Mouse (Mus musculus) intestine, postnatal 0 days (tissue): ENCODE data around the gene Mogs. TPM values are rescaled to one million over a fixed set of nuclear protein-coding genes. Genes with fewer than 3 reads are reported as not detected.

Experiments
- ATAC-seq: fragments of 200-750 bp; cut with Nextera tagmentation; 2 replicates; pipeline ENCODE4 v1.8.0; 2017; ENCODE audit warnings: mild to moderate bottlenecking, moderate TSS enrichment, moderate library complexity
- H3K27ac ChIP-seq: fragments of 300-500 bp; sonication (generic); 2 replicates; pipeline ENCODE4 v1.5.1; 2014; ENCODE audit warnings: mild to moderate bottlenecking, low read depth, low read length, moderate library complexity
- H3K27me3 ChIP-seq: fragments of 300-500 bp; sonication (generic); replicated peaks from 2 replicates; pipeline ENCODE4 v1.6.1; 2014; ENCODE audit warnings: low read length, mixed read lengths; ENCODE audit not compliant: control insufficient read depth, insufficient read depth
- H3K36me3 ChIP-seq: fragments of 300-500 bp; sonication (generic); 2 replicates; pipeline ENCODE4 v1.6.1; 2014; ENCODE audit warnings: mild to moderate bottlenecking, moderate library complexity; ENCODE audit not compliant: control insufficient read depth, insufficient read depth
- H3K4me1 ChIP-seq: fragments of 300-500 bp; sonication (generic); replicated peaks from 2 replicates; pipeline ENCODE4 v1.6.1; 2014; ENCODE audit warnings: antibody characterized with exemption, low read length, mixed read lengths; ENCODE audit not compliant: control insufficient read depth, insufficient read depth
- H3K4me2 ChIP-seq: fragments of 300-500 bp; sonication (generic); replicated peaks from 2 replicates; pipeline ENCODE4 v1.6.1; 2014; ENCODE audit warnings: low read depth, mild to moderate bottlenecking, moderate library complexity
- H3K4me3 ChIP-seq: fragments of 300-500 bp; sonication (generic); 2 replicates; pipeline ENCODE4 v1.5.1; 2014; ENCODE audit warnings: low read depth, low read length
- H3K9ac ChIP-seq: fragments of 300-500 bp; sonication (generic); 2 replicates; pipeline ENCODE4 v1.6.1; 2014; ENCODE audit warnings: mild to moderate bottlenecking, low read depth, low read length
- H3K9me3 ChIP-seq: fragments of 300-500 bp; sonication (generic); 2 replicates; pipeline ENCODE4 v1.6.1; 2016; ENCODE audit warnings: mixed run types; ENCODE audit not compliant: control insufficient read depth
- CTCF ChIP-seq: sonication (generic); IDR thresholded peaks from 2 replicates; pipeline ENCODE4 v1.5.1; 2016; ENCODE audit warnings: low read depth, mild to moderate bottlenecking, control low read depth, antibody characterized with exemption, moderate library complexity
- WGBS: fragments of 180-500 bp; shearing (Covaris S2); extraction: QIAGEN DNeasy Blood & Tissue Kit; methylation state at CpG from one replicate; pipeline ENCODE4 v1.1.7; 2014; 5-methylcytosine and 5-hydroxymethylcytosine counted together
- microRNA counts: library from miRNA; unstranded; fragments of <30 nt; microRNA quantifications from one replicate; lab custom pipeline; 2016
- microRNA-seq: library from miRNA; unstranded; fragments of <30 nt; microRNA quantifications from one replicate; pipeline ENCODE4, GENCODE M21; 2016
- polyA plus RNA-seq: library from polyadenylated mRNA; unstranded; fragments of >200 nt; fragmentation: Nextera tagmentation; extraction: Ambion mirVana; gene quantifications from 2 replicates; pipeline ENCODE4 v1.2.1, GENCODE M21; 2015

Gene Mogs
- polyA plus RNA-seq, 1 experiment from 2014 or later, result 20.9 TPM

GRCm38 (mm10) chr6:83166243-83166630, 50.9 kb downstream of the Mogs start:
- under 1% methylated on average over 12 of the region's 12 CpGs for WGBS
- H3K27me3 ChIP-seq, result peaks cover 7% of the 10 kb centered on the region; the same call in 1 of the 2 replicates
- TF ChIP-seq CTCF, result 0 out of 2 replicates have a peak, but pooled peaks have one; percentile 3
- ATAC-seq, result no peak
- peak overlapping the region; percentile 59 for H3K4me2 ChIP-seq
- peaks cover 12% of the 10 kb centered on the region; the same call in 1 of the 2 replicates for H3K4me1 ChIP-seq
- H3K4me3 ChIP-seq, result peak overlapping the region; percentile 69
- peak overlapping the region; percentile 67; the same call in 1 of the 2 replicates for H3K27ac ChIP-seq
- peak overlapping the region; percentile 68 for H3K9ac ChIP-seq
- H3K36me3 ChIP-seq, result no peaks in the 10 kb centered on the region
- H3K9me3 ChIP-seq, result no peaks in the 10 kb centered on the region

MicroRNAs encoded within 50 kb of the gene (microRNA counts, 519-probe panel; counts per million panel counts)
- not detected for microRNA mmu-miR-3470a+mmu-miR-3470b (lab: Ali Mortazavi, UCI)

Small RNA genes within 50 kb of the gene (microRNA-seq; reads per million reads assigned to microRNA genes)
- gene Mir3470a, result not detected

Other genes starting within 250 kb of the Mogs start
- 0.56 and 0.64 TPM in 2 replicates for gene Sema4f, start 175.7 kb upstream of the Mogs start, polyA plus RNA-seq
- 0.16 TPM in 1 of 2 replicates, not detected in the other for gene M1ap, start 168.6 kb upstream of the Mogs start, polyA plus RNA-seq
- 7.7 and 8.8 TPM in 2 replicates for gene Dok1, start 82.0 kb upstream of the Mogs start, polyA plus RNA-seq
- 4.1 and 4.7 TPM in 2 replicates for gene Loxl3, start 81.3 kb upstream of the Mogs start, polyA plus RNA-seq
- 191 and 210 TPM in 2 replicates for gene Aup1, start 61.0 kb upstream of the Mogs start, polyA plus RNA-seq
- gene Htra2, start 60.2 kb upstream of the Mogs start, polyA plus RNA-seq, result 22.7 and 24.0 TPM in 2 replicates
- gene Dqx1, start 57.7 kb upstream of the Mogs start, polyA plus RNA-seq, result 24.8 and 27.1 TPM in 2 replicates
- 7.6 and 8.4 TPM in 2 replicates for gene Tlx2, start 45.2 kb upstream of the Mogs start, polyA plus RNA-seq
- gene Pcgf1, start 37.6 kb upstream of the Mogs start, polyA plus RNA-seq, result 13.6 and 14.4 TPM in 2 replicates
- 0.23 TPM in 1 of 2 replicates, not detected in the other for gene Lbx2, start 29.1 kb upstream of the Mogs start, polyA plus RNA-seq
- 0.84 and 1.3 TPM in 2 replicates for gene Ccdc142, start 13.9 kb upstream of the Mogs start, polyA plus RNA-seq
- 1.1 and 1.2 TPM in 2 replicates for gene Gm42688, start 13.9 kb upstream of the Mogs start, polyA plus RNA-seq
- gene Mrpl53, start 6.5 kb upstream of the Mogs start, polyA plus RNA-seq, result 113 and 115 TPM in 2 replicates
- 69.1 and 72.7 TPM in 2 replicates for gene Wbp1, start 6.1 kb downstream of the Mogs start, polyA plus RNA-seq
- gene Ino80b, start 9.9 kb downstream of the Mogs start, polyA plus RNA-seq, result 6.0 and 8.5 TPM in 2 replicates
- gene Rtkn, start 20.0 kb downstream of the Mogs start, polyA plus RNA-seq, result 19.7 and 21.1 TPM in 2 replicates
- gene Wdr54, start 40.9 kb downstream of the Mogs start, polyA plus RNA-seq, result 1.0 and 1.2 TPM in 2 replicates
- gene 1700003E16Rik, start 40.9 kb downstream of the Mogs start, polyA plus RNA-seq, result 0.60 and 1.0 TPM in 2 replicates
- gene Dctn1, start 50.4 kb downstream of the Mogs start, polyA plus RNA-seq, result 47.1 and 49.9 TPM in 2 replicates
- gene Slc4a5, start 104.3 kb downstream of the Mogs start, polyA plus RNA-seq, result 1.5 and 1.7 TPM in 2 replicates
- 17.6 and 18.4 TPM in 2 replicates for gene Mthfd2, start 210.4 kb downstream of the Mogs start, polyA plus RNA-seq
- gene Mob1a, start 210.5 kb downstream of the Mogs start, polyA plus RNA-seq, result 29.7 and 30.8 TPM in 2 replicates
- gene Bola3, start 233.7 kb downstream of the Mogs start, polyA plus RNA-seq, result 167 and 184 TPM in 2 replicates